Mouse (Mus musculus) midbrain, postnatal 0 days (tissue): ENCODE results near the gene Atrn. TPM values are rescaled to one million over a fixed set of nuclear protein-coding genes. Genes with fewer than 3 reads are reported as not detected.

Experiments
- ATAC-seq: fragments of 200-750 bp; cut with Nextera tagmentation; 2 replicates; pipeline ENCODE4 v1.8.0; 2017; ENCODE audit warnings: moderate number of reproducible peaks, mild to moderate bottlenecking, moderate TSS enrichment, moderate library complexity; ENCODE audit not compliant: low FRiP score
- DNase-seq: peaks from one replicate; pipeline ENCODE4 v3.0.0-alpha.2; 2015; ENCODE audit warnings: low spot score
- H3K27ac ChIP-seq: fragments of 300-500 bp; sonication (generic); 2 replicates; pipeline ENCODE4 v1.5.1; 2014; ENCODE audit warnings: low read depth, mild to moderate bottlenecking, low read length, mixed read lengths
- H3K27me3 ChIP-seq: fragments of 300-500 bp; sonication (generic); 2 replicates; pipeline ENCODE4 v1.6.1; 2014; ENCODE audit warnings: low read length, control low read depth, mixed read lengths; ENCODE audit not compliant: insufficient read depth
- H3K36me3 ChIP-seq: fragments of 300-500 bp; sonication (generic); 2 replicates; pipeline ENCODE4 v1.6.1; 2014; ENCODE audit warnings: low read length, control low read depth, mixed read lengths; ENCODE audit not compliant: insufficient read depth
- H3K4me1 ChIP-seq: fragments of 300-500 bp; sonication (generic); 2 replicates; pipeline ENCODE4 v1.6.1; 2014; ENCODE audit warnings: mild to moderate bottlenecking, control low read depth, antibody characterized with exemption, low read length, mixed read lengths; ENCODE audit not compliant: insufficient read depth
- H3K4me2 ChIP-seq: fragments of 300-500 bp; sonication (generic); 2 replicates; pipeline ENCODE4 v1.6.1; 2014; ENCODE audit warnings: low read depth, mild to moderate bottlenecking, low read length, mixed read lengths; ENCODE audit not compliant: poor library complexity, severe bottlenecking
- H3K4me3 ChIP-seq: fragments of 300-500 bp; sonication (generic); 2 replicates; pipeline ENCODE4 v1.5.1; 2014; ENCODE audit warnings: low read depth, mild to moderate bottlenecking, low read length, moderate library complexity
- H3K9ac ChIP-seq: fragments of 300-500 bp; sonication (generic); replicated peaks from 2 replicates; pipeline ENCODE4 v1.6.1; 2014; ENCODE audit warnings: mild to moderate bottlenecking, low read length, moderate library complexity, mixed read lengths; ENCODE audit not compliant: poor library complexity, severe bottlenecking
- H3K9me3 ChIP-seq: fragments of 300-500 bp; sonication (generic); 2 replicates; pipeline ENCODE4 v1.6.1; 2016; ENCODE audit warnings: low read length, control low read depth
- CTCF ChIP-seq: IDR thresholded peaks from 2 replicates; pipeline ENCODE4 v1.5.1; 2016; ENCODE audit warnings: antibody characterized with exemption, mild to moderate bottlenecking
- WGBS: fragments of 180-500 bp; shearing (Covaris S2); extraction: QIAGEN DNeasy Blood & Tissue Kit; methylation state at CpG from one replicate; pipeline ENCODE4 v1.1.7; 2014; 5-methylcytosine and 5-hydroxymethylcytosine counted together
- polyA plus RNA-seq: library from polyadenylated mRNA; unstranded; fragments of >200 nt; fragmentation: Nextera tagmentation; extraction: Ambion mirVana; gene quantifications from 2 replicates; pipeline ENCODE4 v1.2.1, GENCODE M21; 2015
- total RNA-seq: library from RNA; depleted of rRNA; stranded (reverse); fragments of >200 nt; gene quantifications from 2 replicates; pipeline ENCODE4 v1.2.3, GENCODE M21; 2014

The Atrn gene
- total and polyA plus RNA-seq, 2 experiments from 2014 or later: 13.5 to 84.4 TPM

GRCm38 (mm10) chr2:130979138-130979537 lies 72.8 kb downstream of the Atrn start:
- Histone ChIP-seq H3K36me3 (peaks cover 35% of the 10 kb centered on the region), H3K4me3 (no peak overlapping the region), H3K27me3 (no peaks in the 10 kb centered on the region), H3K9me3 (no peaks in the 10 kb centered on the region), H3K9ac (no peak overlapping the region), H3K4me2 (no peak overlapping the region), H3K27ac (no peak overlapping the region), H3K4me1 (no peaks in the 10 kb centered on the region)
- no peak for TF ChIP-seq CTCF
- no peak for ATAC-seq
- DNase-seq: no peak

GRCm38 (mm10) chr2:130992818-130993217 lies 86.5 kb downstream of the Atrn start:
- H3K27ac ChIP-seq: no peak overlapping the region
- no peak for DNase-seq
- H3K27me3 ChIP-seq: no peaks in the 10 kb centered on the region
- WGBS: 93% methylated on average over 2 of the region's 2 CpGs
- peaks cover 9% of the 10 kb centered on the region; the same call in 1 of the 2 replicates for H3K36me3 ChIP-seq
- no peaks in the 10 kb centered on the region for H3K4me1 ChIP-seq
- no peak for ATAC-seq
- no peak overlapping the region for H3K4me3 ChIP-seq
- H3K9ac ChIP-seq: no peak overlapping the region
- no peaks in the 10 kb centered on the region for H3K9me3 ChIP-seq
- TF ChIP-seq CTCF: no peak
- no peak overlapping the region for H3K4me2 ChIP-seq

GRCm38 (mm10) chr2:131009123-131009522 lies 102.8 kb downstream of the Atrn start:
- Histone ChIP-seq H3K27me3 (no peaks in the 10 kb centered on the region), H3K9ac (no peak overlapping the region), H3K4me1 (no peaks in the 10 kb centered on the region), H3K36me3 (peaks cover 24% of the 10 kb centered on the region), H3K4me2 (no peak overlapping the region), H3K4me3 (no peak overlapping the region), H3K9me3 (no peaks in the 10 kb centered on the region), H3K27ac (no peak overlapping the region)
- TF ChIP-seq CTCF: no peak
- DNase-seq: no peak
- WGBS: 95% methylated on average over 2 of the region's 2 CpGs
- no peak for ATAC-seq

- Histone ChIP-seq H3K4me2 (no peak overlapping the region), H3K4me1 (no peaks in the 10 kb centered on the region), H3K27me3 (no peaks in the 10 kb centered on the region), H3K4me3 (no peak overlapping the region), H3K9me3 (no peaks in the 10 kb centered on the region), H3K27ac (no peak overlapping the region), H3K9ac (no peak overlapping the region), H3K36me3 (peaks cover 30% of the 10 kb centered on the region)
- ATAC-seq (no peak), DNase-seq (no peak)
- WGBS: 90% methylated on average over 1 of the region's 1 CpGs
- no peak for TF ChIP-seq CTCF
These were observed 104.3 kb downstream of the Atrn start for GRCm38 (mm10) chr2:131010566-131010965.

GRCm38 (mm10) chr2:131025230-131025629 lies 118.9 kb downstream of the Atrn start:
- peaks cover 41% of the 10 kb centered on the region for H3K36me3 ChIP-seq
- 95% methylated on average over 2 of the region's 2 CpGs for WGBS
- H3K27me3 ChIP-seq: no peaks in the 10 kb centered on the region
- H3K4me2 ChIP-seq: no peak overlapping the region
- no peaks in the 10 kb centered on the region for H3K9me3 ChIP-seq
- no peak overlapping the region for H3K9ac ChIP-seq
- H3K4me1 ChIP-seq: no peaks in the 10 kb centered on the region
- TF ChIP-seq CTCF: no peak
- DNase-seq (no peak), ATAC-seq (no peak)
- H3K4me3 ChIP-seq: no peak overlapping the region
- no peak overlapping the region for H3K27ac ChIP-seq

- DNase-seq (no peak), ATAC-seq (no peak)
- TF ChIP-seq CTCF: no peak
- no peak overlapping the region for H3K27ac ChIP-seq
- peaks cover 40% of the 10 kb centered on the region for H3K36me3 ChIP-seq
- no peaks in the 10 kb centered on the region for H3K9me3 ChIP-seq
- no peak overlapping the region for H3K9ac ChIP-seq
- WGBS: 93% methylated on average over 3 of the region's 3 CpGs
- H3K4me2 ChIP-seq: no peak overlapping the region
- no peak overlapping the region for H3K4me3 ChIP-seq
- no peaks in the 10 kb centered on the region for H3K4me1 ChIP-seq
- H3K27me3 ChIP-seq: no peaks in the 10 kb centered on the region
These were observed 120.6 kb downstream of the Atrn start for GRCm38 (mm10) chr2:131026941-131027340.
